Mouse (Mus musculus) embryo, embryonic 11 days (tissue): ENCODE data around the gene Adamtsl5.

Source experiments
- DNase-seq: peaks from one replicate; pipeline ENCODE4 v3.0.0-alpha.2; 2015

Adamtsl5 gene

DNA sequence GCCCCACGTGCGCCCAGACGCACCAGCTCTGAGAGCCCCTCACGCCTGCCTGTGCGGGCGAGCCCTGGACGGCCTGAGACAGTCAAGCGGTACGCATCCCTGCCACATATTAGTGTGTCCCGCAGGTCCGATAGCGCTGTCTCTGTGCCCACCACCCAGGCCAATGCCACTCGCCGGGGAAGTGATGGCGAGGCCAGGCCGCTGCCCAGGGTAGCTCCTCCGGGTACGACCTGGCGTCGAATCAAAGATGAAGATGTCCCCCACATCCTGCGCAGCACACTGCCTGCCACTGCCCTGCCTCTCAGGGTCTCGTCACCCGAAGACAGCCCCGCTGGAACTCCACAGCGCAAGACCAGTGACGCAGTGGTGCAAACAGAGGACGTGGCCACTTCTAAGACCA, 32.9 kb downstream of the Adamtsl5 start:
- DNase-seq = no peak

DNA sequence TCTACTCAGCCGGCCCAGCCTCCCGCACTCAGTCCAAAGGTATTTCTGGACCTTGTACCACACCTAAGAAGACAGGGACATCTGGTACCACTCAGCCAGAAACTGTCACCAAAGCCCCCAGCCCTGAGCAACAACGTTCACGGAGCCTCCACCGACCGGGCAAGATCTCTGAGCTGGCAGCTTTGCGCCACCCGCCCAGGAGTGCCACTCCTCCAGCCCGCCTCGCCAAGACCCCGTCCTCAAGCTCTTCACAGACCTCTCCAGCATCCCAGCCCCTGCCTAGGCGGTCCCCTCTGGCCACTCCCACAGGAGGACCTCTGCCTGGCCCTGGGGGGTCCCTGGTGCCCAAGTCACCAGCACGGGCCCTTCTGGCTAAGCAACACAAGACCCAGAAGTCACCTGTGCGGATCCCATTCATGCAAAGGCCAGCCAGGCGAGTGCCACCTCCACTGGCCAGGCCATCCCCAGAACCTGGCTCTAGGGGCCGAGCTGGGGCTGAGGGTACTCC, 33.7 kb downstream of the Adamtsl5 start:
- no peak for DNase-seq

DNA sequence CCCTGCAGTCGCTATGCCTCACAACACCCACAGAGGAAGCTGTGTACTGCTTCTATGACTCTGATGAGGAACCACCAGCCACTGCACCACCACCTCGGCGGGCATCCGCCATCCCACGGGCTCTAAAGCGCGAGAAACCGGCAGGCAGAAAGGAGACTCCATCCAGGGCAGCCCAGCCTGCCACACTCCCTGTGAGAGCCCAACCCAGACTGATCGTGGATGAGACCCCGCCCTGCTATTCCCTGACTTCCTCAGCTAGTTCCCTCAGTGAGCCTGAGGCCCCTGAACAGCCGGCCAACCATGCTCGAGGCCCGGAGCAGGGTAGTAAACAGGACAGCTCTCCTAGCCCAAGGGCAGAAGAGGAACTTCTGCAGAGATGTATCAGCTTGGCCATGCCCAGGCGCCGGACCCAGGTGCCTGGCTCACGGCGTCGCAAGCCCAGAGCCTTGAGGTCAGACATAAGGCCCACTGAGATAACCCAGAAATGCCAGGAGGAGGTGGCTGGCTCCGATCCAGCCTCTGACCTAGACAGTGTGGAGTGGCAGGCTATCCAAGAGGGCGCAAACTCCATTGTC, 34.5 kb downstream of the Adamtsl5 start:
- DNase-seq = no peak

DNA sequence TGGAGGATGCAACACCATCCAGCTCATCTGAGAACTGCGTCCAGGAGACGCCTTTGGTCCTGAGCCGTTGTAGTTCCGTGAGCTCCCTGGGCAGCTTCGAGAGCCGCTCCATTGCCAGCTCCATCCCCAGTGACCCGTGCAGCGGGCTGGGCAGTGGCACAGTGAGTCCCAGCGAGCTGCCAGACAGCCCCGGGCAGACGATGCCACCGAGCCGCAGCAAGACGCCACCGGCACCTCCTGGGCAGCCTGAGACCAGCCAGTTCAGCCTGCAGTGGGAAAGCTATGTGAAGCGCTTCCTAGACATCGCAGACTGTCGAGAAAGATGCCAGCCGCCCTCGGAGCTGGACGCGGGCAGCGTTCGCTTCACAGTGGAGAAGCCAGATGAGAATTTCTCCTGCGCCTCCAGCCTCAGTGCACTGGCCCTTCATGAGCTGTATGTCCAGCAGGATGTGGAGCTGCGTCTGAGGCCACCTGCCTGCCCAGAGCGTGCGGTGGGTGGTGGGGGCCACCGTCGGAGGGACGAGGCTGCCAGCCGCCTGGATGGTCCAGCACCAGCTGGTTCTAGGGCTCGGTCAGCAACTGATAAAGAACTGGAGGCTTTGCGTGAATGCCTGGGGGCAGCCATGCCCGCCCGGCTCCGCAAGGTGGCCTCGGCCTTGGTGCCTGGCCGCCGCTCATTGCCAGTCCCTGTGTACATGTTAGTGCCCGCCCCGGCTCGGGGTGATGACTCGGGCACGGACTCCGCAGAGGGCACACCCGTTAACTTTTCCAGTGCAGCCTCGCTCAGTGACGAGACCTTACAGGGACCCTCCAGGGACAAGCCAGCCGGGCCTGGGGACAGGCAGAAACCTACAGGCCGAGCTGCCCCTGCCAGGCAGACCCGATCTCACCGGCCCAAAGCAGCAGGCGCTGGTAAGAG, 35.4 kb downstream of the Adamtsl5 start:
- DNase-seq = no peak

DNA sequence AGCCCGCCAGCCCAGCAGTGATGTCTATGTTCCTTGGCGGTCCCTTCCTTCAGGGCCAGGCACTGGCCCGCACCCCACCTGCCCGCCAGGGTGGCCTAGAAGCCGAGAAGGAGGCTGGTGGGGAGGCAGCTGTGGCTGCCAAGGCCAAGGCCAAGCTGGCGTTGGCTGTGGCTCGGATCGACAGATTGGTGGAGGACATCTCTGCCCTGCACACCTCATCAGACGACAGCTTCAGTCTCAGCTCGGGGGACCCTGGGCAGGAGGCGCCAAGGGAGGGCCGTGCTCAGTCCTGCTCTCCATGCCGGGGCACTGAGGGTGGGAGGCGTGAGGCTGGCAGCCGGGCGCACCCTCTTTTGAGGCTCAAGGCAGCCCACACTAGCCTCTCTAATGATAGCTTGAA, 36.7 kb downstream of the Adamtsl5 start:
- no peak for DNase-seq

DNA sequence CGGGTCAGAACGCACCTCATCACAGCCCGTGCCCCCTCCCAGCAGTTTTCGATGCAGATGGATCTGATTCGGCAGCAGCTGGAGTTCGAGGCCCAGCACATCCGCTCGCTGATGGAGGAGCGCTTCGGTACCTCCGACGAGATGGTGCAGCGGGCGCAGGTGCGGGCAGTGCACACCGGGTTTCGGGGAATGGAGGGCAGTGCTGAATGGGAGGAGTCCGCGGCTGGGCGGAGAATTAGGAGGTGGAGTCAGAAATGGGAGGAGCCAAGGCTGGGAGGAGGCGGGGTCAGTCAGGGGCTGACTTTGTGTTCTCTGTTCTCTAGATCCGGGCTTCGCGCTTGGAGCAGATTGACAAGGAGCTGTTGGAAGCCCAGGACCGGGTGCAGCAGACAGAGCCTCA, 43.4 kb downstream of the Adamtsl5 start:
- peak; percentile 44 for DNase-seq

DNA sequence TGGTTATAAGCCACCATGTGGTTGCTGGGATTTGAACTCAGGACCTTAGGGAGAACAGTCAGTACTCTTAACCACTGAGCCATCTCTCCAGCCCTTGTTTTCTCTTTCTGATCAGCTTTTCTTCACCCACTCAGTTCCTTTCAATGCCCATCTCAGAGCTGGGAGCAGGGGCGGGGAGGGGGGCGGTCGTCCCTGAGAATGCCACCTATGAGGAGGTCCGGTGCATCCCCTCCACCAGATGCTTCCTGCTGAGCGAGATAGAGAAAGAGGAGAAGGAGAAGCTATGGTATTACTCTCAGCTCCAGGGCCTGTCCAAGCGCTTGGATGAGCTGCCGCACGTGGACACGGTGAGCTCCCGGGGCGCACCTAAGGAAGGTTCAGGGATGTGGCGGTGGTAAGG, 43.8 kb downstream of the Adamtsl5 start:
- DNase-seq = no peak

DNA sequence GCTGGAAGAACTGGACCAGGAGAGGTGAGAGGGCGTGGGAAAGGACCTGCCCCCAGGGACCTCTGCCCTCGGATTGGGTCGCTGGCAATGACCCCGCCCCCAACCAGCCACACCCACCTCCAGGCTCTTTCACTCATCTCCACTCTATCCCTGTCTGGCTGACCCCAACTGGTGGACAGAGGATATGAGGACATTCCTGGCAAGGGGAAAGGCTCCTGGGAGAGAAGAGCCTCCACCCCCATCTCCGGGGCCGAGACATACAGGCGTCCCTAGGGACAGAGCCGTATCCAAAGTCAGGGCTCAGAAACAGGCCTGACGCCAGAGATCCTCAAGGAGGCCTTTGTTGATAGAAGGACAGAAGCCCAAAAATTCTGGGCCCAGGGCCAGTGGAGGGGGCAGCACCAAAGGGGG, 45.7 kb downstream of the Adamtsl5 start:
- peak; percentile 46 for DNase-seq

DNA sequence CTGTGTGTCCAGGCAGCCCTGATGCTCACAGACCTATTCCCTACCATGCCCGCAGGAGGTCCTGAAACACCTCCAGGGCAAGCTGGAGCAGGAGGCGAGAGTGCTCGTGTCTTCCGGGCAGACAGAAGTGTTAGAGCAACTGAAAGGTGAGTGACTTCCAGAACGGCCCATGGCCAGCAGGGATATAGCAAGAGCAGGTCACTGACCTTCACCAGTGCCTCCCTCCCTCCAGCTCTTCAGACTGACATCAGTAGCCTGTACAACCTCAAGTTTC, 46.2 kb downstream of the Adamtsl5 start:
- no peak for DNase-seq

DNA sequence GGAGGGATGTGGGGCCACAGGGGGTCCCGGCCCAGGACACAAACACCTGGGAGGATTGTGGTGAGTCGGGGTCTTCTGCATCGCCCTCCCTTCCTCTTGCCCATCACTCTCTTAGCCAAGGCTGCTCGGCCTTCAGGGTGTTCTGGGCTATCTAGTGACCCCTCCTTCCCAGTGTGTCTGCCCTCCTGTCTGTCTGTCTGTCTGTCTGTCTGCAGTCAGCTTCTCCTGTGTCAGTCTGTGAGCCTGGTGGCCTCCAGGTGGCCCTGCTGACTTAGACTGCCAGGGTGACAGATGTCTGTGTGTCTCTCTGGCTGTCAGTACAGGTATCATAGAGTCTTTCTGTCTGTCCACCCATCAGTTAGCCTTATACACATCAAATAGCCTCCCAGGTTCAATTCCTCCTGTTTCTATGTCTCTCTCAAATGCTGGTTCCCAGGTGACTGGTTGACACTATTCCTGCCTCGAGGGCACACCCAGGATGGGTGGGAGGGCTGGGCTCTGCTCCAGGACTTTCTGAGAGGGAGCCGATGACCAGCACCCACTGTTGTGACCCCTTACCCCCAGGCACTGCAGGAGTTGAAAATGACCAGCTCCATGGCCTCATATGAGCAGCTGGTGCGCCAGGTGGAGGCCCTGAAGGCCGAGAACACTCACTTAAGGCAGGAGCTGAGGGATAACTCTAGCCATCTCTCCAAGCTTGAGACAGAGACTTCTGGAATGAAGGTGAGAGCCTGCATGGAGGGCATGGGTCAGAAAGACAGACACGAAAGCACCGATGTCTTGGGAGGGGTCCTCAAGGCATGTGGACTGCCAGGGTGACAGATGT, 46.7 kb downstream of the Adamtsl5 start:
- no peak for DNase-seq

DNA sequence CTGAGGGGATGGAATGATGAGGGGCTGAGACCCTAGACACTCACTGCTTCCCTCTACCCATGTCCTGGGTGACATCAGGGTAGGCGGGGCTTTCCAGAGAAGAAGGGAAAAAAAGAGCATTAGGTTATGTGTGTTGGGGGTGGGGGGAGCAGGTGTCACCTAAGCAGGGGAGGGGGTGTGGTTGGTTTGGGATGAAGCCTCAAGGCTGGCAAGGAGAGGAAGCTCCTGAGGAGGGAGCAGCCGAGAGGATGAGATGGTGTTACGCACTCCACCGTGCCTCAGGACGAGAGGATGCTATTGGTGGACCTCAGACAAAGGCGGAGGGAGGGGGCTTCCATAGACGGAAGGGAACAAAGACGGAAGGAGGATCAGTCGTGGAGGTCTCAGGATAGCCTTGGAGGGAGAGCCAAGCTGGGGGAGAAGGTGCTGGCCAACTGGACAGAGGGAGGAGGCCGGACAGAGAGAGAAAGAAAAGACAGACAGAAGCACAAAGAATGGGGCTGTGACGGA, 47.5 kb downstream of the Adamtsl5 start:
- peak; percentile 67 for DNase-seq

DNA sequence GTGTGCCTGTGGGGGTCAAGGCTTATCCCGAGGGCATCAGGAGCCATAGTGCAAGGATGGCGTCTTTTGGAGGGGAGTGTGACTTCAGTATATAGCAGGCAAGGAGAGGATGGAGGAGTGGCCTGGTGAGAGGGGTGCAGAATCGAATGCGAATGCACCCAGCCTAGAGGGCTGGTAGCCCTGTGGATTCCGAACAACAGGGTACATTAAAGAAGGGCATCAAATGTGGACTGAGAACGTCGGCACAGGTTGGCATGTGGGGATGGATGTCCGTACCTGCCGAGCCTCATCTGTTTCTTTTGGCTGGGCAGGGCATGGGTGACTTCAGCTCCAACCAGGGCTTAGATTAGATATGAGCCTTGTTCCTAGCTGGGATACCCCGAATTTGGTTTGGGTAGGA, 48.4 kb downstream of the Adamtsl5 start:
- no peak for DNase-seq

DNA sequence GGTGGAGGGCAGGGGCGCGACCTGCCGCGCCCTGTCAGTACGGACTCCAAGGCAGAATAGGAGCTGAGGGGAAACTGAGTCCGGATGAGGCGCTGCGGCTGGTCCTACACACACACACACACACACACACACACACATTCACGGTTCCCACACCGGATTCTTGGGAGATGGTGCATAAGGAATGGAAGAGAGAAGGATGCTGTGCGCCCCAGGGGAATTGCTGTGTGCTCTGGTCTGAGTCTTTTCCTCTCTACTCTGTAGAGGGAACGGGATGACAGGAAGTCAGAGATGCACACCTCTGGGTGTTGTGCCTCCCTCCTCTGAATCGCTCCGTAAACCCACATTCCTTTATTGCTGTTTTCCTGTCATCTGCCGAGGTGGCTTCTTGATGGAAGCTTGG, 48.9 kb downstream of the Adamtsl5 start:
- no peak for DNase-seq

DNA sequence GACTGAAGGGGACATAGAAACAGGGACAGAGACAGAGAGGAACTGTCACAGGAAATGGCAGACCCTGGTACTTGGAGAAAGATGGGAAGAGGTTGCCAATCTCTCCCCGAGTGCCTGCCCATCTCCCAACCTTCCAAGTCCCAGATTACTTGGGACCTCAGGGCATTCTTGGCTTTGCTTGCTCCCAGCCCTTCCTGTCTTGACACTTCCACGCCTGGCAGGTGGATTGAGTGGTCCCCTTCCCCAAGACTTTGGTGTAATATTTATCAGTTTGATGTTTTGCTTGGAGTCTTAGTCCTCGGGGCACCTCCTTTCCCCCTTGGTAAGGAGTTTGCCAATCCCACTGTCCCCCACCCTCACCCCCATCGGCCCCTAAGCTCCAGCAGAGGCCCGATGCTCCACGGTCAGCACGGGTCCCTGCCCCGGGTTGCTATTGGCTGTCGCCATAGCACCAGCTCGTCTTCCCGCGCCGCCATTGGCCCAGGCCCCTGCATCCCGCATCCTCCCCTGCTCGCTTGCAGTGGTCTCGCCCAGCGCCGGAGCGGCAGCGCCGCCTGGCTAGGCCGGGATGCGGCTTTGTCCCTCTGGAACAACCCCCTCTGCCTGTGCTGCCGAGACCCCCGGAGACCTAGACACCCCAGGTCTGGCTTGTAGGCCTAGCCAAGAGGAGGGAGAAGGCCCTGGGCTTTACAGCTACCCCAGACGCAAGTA, 49.5 kb downstream of the Adamtsl5 start:
- peak; percentile 93 for DNase-seq

DNA sequence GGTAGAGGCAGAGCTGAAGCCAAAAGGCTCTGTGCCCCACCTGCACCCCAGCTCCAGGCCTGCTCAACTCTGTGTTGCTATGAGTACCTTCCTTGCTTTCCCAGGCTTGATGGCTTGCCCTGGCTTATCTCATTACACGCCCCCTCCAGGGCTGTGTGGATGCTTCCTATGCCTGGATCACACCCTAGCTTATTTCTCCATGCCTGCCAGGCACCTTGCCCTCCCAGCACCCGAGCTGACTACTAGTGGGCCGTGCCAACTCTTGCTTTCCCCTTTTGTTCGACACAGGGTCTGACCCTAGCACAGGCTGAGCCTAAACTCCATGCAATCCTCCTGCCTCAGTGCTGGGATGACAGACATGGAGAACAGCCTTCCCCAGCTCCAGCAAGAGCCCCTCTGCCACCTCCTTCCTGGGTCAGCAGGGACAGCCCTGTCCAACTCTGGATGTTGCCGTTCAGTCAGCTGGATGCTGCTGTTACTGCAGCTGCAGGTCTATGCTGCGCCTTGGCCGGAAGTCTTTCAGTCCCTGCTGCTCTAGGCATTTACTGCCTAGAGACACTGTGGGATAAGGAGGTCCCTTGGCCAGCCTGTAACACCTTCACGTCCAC, 50.6 kb downstream of the Adamtsl5 start:
- no peak for DNase-seq

DNA sequence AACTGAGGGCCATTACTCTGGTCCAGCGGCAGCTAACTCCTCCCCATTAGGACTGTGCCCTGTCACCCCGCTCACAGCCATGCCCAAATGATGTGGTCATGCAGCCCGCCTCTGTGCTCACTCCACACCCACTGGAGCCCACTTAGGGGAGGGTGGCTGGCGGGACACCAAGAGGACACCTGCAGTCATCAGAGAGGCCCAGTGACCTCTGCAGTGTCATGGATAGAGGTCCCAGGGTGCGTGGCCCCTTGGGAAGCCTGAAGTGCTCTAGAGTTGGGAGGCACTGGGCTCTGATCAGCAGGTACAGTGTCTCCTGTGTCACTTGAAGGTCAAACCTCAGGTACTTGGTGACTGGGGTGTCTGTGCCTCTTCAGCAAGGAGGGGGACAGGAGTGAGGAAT, 51.4 kb downstream of the Adamtsl5 start:
- DNase-seq = no peak

DNA sequence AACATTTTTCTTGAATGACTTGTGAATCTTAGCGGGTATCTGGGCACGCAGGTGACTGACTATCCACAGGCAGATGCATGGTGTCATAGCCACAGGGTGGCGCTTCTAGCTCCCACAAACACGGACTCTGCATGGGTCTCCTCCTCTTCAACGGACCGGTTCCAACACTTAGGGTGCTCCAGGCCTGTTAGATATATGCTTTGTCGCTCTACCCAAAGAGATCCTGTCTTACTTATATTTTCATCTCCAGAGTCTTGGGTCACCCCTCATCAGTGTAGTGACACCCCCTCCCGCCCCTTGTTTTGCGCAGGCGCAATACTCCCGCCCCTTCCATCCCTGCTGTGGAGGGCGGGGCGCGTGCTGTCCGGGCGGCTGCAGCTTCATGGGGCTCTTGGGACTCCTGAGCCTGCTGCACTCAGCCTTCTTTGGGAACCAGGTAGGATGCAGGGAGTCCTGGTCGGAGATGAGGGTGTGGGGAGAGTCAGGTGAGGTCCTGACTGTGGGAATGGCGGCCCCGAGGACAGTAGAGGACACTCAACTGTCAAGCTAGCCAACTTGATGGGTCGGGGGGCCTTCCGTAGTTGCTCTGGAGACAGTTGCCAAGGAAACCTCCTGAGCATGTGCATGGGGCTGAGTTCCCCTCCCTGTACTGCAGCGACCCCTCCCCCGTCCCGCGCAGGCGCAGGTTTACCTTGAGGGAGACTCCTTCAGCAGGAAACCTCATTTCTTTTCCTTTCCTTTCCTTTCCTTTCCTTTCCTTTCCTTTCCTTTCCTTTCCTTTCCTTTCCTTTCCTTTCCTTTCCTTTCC, 52.4 kb downstream of the Adamtsl5 start, which contains the start of gene Apc2:
Apc2 (plus strand) TSS at position 360 of the 808 bp plus-strand sequence.
- peak; percentile 87 for DNase-seq

DNA sequence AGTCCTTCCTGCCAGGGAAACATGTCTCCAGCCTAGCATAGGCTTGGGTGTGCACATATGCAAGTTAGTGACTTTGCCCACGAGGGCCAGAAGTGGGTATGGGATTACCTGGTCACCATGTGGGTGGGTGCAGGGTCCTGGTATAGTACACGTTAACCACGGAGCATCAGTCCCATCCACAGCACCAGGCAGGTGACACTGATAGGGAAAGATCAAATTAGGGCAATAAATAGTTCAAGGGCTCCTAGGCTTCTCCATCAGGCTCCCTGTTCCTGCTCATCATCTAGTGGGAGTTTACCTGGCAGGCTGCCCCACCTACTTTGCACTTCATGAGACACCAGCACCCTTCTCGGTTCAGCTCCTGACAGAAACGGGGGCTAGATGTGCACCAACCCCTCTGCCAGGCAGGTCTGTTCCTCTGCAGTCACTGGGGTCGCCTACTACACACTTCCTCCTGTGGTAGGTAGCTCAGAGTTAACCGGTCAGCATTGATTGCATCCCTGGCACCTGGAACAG, 53.4 kb downstream of the Adamtsl5 start:
- no peak for DNase-seq

DNA sequence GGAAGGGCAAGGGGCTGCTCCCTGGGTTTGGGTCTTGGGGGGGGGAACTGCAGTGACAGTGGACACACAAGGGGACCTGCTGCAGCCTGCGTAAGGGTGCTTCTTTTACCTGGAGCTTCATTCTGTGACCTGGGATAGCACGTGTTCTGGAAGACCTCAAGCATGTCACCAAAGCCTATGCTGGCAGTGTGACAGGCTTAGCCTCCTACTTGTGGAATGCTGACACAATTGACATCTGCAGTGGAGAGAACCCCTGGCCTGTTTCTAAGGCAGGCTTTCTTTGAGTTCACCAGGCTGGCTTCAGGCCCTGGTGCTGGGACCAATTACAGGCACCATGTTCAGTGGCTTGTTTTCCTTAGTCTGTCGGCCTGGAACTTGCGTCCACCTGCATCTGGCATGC, 53.9 kb downstream of the Adamtsl5 start:
- no peak for DNase-seq

DNA sequence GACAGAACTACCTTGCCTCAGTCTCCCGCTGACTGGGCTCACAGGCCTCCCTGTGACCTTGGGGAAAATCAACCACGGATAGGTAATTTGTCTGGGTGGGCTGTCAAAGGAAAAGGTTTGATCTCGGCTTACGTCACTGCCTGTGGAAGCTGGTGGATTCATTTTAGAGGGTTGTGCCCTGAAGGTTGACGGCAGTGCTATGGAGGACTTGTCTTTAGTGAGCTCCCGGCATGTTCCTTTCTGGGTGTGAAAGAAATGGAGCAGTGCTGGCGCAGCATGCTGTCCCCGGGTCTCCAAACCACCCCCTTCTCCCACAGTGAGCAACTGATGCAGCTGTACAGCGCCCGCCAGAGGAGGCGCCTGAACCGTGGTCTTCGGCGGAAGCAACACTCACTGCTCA, 54.9 kb downstream of the Adamtsl5 start:
- no peak for DNase-seq
